Mouse (Mus musculus): ENCODE measurements around the gene Olfr1465.

Olfr1465 gene

DNA sequence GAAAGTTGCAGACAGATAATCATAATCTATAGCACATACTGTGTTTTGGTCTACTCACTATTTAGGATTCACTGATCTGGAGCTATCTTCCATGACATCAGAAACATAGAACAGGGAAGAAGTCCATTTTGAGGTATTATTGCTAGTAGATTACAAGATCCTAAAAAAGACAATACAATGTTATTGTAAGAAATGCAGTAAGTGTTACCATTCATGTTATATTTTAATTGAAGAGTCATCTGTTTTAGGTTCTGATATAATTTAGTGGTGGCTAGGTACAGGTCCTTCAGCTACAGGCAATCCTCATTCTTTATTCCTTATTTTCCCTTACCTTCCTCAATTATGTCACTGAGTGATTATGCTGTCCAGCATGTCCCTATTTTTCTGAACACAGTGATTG, at the start of gene Olfr1465:
TSS of gene Olfr1465 (minus strand) at position 101 of the 400 bp plus-strand sequence.
- DNase-seq = no peak

DNA sequence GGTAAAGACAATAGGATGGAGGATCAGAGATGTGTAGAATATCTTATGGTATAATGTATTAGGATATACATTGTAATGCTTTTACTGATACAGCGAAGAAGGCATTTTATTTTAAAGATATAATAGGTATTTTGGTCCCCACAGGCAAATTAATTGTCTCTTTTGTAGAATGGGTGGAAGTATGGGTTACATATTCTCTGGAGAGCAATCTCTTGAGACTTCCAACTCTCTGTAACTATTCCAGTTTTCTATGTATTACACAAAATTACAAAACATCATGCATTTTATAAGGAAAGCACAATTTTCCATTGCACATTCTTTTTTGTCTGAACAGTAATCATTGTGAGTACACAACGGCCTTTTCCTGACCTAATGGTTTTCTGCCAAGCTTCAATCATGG, 46.6 kb upstream of the Olfr1465 start, which contains the start of gene Olfr1467:
TSS of gene Olfr1467 (plus strand) at position 301 of the 400 bp plus-strand sequence.
- DNase-seq = no peak

DNA sequence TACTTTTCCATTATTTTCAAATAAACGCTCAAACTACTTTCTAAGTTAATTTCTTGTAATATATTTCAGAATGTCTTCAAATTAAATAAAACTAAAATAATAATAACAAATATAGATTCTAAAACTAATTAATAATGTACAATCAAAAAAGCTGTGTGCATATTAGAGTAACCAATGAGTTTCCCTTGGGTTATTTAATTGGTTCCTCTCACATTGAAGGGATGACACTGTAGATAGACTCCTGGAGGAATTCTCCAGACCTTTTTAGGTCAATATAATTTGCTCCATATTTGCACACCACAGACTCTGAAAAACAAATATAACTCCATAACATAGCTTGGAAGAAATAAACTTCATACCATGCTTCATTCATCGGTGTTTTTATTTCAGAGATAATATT, 23.2 kb upstream of the Olfr1465 start, which contains the start of gene Olfr1466:
TSS of gene Olfr1466 (plus strand) at position 301 of the 400 bp plus-strand sequence.
- DNase-seq = no peak

All from right cerebral cortex, postnatal 25 days (tissue).